Mouse (Mus musculus): ENCODE measurements around the gene AI661453. TPM values are rescaled to one million over a fixed set of nuclear protein-coding genes. Genes with fewer than 3 reads are reported as not detected.

Gene AI661453
- total and polyA plus RNA-seq, 2 experiments from 2014 or later: 0.05 to 0.22 TPM

- Histone ChIP-seq H3K4me2 (ENCODE audit: low read depth) (no peak overlapping the region), H3K4me3 (ENCODE audit: low read depth, low read length) (no peak overlapping the region), H3K9ac (no peak overlapping the region), H3K27me3 (ENCODE audit: insufficient read depth, low read length) (no peaks in the 10 kb centered on the region), H3K36me3 (ENCODE audit: insufficient read depth) (no peaks in the 10 kb centered on the region), H3K9me3 (ENCODE audit: low read length) (no peaks in the 10 kb centered on the region), H3K4me1 (ENCODE audit: insufficient read depth) (no peaks in the 10 kb centered on the region), H3K27ac (ENCODE audit: low read depth, low read length) (no peak overlapping the region)
- no peak for TF ChIP-seq CTCF (IDR thresholded peaks at IDR 0.05; ENCODE audit: low read depth)
- DNase-seq: no peak
- 84% methylated on average over 3 of the region's 3 CpGs for WGBS
- no peak for ATAC-seq
Observed at GRCm38 (mm10) chr17:47459341-47459919, 23.0 kb downstream of the AI661453 start.

DNA sequence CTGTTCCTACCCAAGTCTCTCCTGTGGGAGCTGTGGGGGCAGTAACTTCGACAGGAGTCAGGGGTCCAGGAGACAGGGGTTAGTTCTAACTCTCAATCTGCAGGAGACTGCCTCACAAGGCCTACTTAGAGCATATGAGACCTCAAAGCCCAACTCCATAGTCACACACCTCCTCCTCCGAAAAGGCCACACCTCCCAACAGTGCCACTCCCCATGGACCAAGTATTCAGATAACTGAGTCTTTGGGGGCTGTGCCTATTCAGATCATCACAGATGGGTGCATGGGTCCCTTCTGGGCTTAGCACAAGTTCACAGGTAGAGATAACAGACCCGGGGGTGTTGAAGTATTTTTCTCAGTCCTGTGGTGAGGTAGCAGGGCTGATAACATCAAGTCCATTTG, 25.3 kb downstream of the AI661453 start:
- no peak overlapping the region for H3K27ac ChIP-seq (ENCODE audit: low read depth, low read length)
- ATAC-seq (no peak), DNase-seq (no peak)
- no peaks in the 10 kb centered on the region for H3K36me3 ChIP-seq (ENCODE audit: insufficient read depth)
- no peak overlapping the region for H3K9ac ChIP-seq
- no peak overlapping the region for H3K4me3 ChIP-seq (ENCODE audit: low read depth, low read length)
- no peak for TF ChIP-seq CTCF (IDR thresholded peaks at IDR 0.05; ENCODE audit: low read depth)
- H3K9me3 ChIP-seq (ENCODE audit: low read length): no peaks in the 10 kb centered on the region
- WGBS: 76% methylated on average over 3 of the region's 3 CpGs
- H3K4me1 ChIP-seq (ENCODE audit: insufficient read depth): no peaks in the 10 kb centered on the region
- H3K4me2 ChIP-seq (ENCODE audit: low read depth): no peak overlapping the region
- no peaks in the 10 kb centered on the region for H3K27me3 ChIP-seq (ENCODE audit: insufficient read depth, low read length)

GRCm38 (mm10) chr17:47462209-47462608, 25.8 kb downstream of the AI661453 start:
- Histone ChIP-seq H3K9ac (no peak overlapping the region), H3K4me3 (ENCODE audit: low read depth, low read length) (no peak overlapping the region), H3K4me2 (ENCODE audit: low read depth) (no peak overlapping the region), H3K27ac (ENCODE audit: low read depth, low read length) (no peak overlapping the region), H3K36me3 (ENCODE audit: insufficient read depth) (no peaks in the 10 kb centered on the region), H3K9me3 (ENCODE audit: low read length) (no peaks in the 10 kb centered on the region), H3K27me3 (ENCODE audit: insufficient read depth, low read length) (peaks cover under 1% of the 10 kb centered on the region; the same call in 1 of the 2 replicates), H3K4me1 (ENCODE audit: insufficient read depth) (no peaks in the 10 kb centered on the region)
- no peak for TF ChIP-seq CTCF (IDR thresholded peaks at IDR 0.05; ENCODE audit: low read depth)
- DNase-seq (no peak), ATAC-seq (no peak)
- 81% methylated on average over 7 of the region's 7 CpGs for WGBS

DNA sequence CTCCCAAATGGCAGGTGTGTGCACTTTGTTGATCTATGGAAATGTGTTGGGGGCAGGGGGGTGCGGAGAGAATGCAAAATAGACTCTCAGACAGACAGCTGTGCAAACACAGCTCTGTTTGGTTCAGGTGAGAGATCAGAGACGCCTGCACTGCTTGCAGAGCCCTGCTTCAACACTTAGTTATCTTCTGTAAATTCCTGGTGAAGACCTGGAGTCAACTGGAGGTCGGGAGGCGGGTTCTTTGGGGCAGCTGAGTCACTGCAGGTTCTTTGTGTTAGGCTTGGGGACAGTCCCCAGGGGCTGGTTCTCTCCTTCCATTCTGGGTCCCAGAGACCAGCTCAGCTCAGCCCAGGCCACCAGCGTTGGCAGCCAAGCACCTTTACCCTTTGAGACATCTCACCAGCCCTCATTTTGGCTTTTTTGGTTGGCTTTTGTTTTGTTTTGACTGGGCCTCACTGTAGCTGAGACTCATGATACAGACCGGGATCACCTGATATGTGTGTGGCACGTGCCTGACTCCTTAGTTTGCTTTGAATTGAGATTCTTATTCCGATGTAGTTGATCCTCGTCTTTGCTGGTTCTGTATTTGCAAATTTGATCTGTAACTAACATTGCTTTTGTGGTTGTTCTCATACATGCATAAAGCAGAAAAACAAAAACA, 26.4 kb downstream of the AI661453 start:
- ATAC-seq: no peak
- no peak for TF ChIP-seq CTCF (IDR thresholded peaks at IDR 0.05; ENCODE audit: low read depth)
- Histone ChIP-seq H3K9me3 (ENCODE audit: low read length) (no peaks in the 10 kb centered on the region), H3K9ac (no peak overlapping the region), H3K4me1 (ENCODE audit: insufficient read depth) (no peaks in the 10 kb centered on the region), H3K36me3 (ENCODE audit: insufficient read depth) (no peaks in the 10 kb centered on the region), H3K4me3 (ENCODE audit: low read depth, low read length) (no peak overlapping the region), H3K27ac (ENCODE audit: low read depth, low read length) (no peak overlapping the region), H3K27me3 (ENCODE audit: insufficient read depth, low read length) (peaks cover 3% of the 10 kb centered on the region; the same call in 1 of the 2 replicates), H3K4me2 (ENCODE audit: low read depth) (no peak overlapping the region)
- no peak for DNase-seq
- 65% methylated on average over 9 of the region's 9 CpGs for WGBS

- DNase-seq (no peak), ATAC-seq (no peak)
- no peaks in the 10 kb centered on the region for H3K9me3 ChIP-seq (ENCODE audit: low read length)
- H3K4me3 ChIP-seq (ENCODE audit: low read depth, low read length): no peak overlapping the region
- H3K9ac ChIP-seq: no peak overlapping the region
- H3K27me3 ChIP-seq (ENCODE audit: insufficient read depth, low read length): peaks cover 11% of the 10 kb centered on the region
- 51% methylated on average over 12 of the region's 12 CpGs for WGBS
- H3K27ac ChIP-seq (ENCODE audit: low read depth, low read length): no peak overlapping the region
- no peak for TF ChIP-seq CTCF (IDR thresholded peaks at IDR 0.05; ENCODE audit: low read depth)
- H3K36me3 ChIP-seq (ENCODE audit: insufficient read depth): no peaks in the 10 kb centered on the region
- H3K4me2 ChIP-seq (ENCODE audit: low read depth): no peak overlapping the region
- no peaks in the 10 kb centered on the region for H3K4me1 ChIP-seq (ENCODE audit: insufficient read depth)
Observed at GRCm38 (mm10) chr17:47464248-47464965, 28.0 kb downstream of the AI661453 start.

- no peak overlapping the region for H3K4me3 ChIP-seq (ENCODE audit: low read depth, low read length)
- no peak overlapping the region for H3K4me2 ChIP-seq (ENCODE audit: low read depth)
- no peak for TF ChIP-seq CTCF (IDR thresholded peaks at IDR 0.05; ENCODE audit: low read depth)
- DNase-seq (no peak), ATAC-seq (no peak)
- no peaks in the 10 kb centered on the region for H3K9me3 ChIP-seq (ENCODE audit: low read length)
- no peak overlapping the region for H3K9ac ChIP-seq
- no peak overlapping the region for H3K27ac ChIP-seq (ENCODE audit: low read depth, low read length)
- H3K36me3 ChIP-seq (ENCODE audit: insufficient read depth): no peaks in the 10 kb centered on the region
- 78% methylated on average over 11 of the region's 11 CpGs for WGBS
- no peaks in the 10 kb centered on the region for H3K4me1 ChIP-seq (ENCODE audit: insufficient read depth)
- H3K27me3 ChIP-seq (ENCODE audit: insufficient read depth, low read length): peaks cover 11% of the 10 kb centered on the region
Observed at GRCm38 (mm10) chr17:47465016-47465415, 28.6 kb downstream of the AI661453 start.

GRCm38 (mm10) chr17:47466284-47466683, 29.9 kb downstream of the AI661453 start:
- 49% methylated on average over 9 of the region's 9 CpGs for WGBS
- TF ChIP-seq CTCF (IDR thresholded peaks at IDR 0.05; ENCODE audit: low read depth): no peak
- Histone ChIP-seq H3K4me1 (ENCODE audit: insufficient read depth) (no peaks in the 10 kb centered on the region), H3K9ac (no peak overlapping the region), H3K4me3 (ENCODE audit: low read depth, low read length) (no peak overlapping the region), H3K27ac (ENCODE audit: low read depth, low read length) (no peak overlapping the region), H3K27me3 (ENCODE audit: insufficient read depth, low read length) (peaks cover 11% of the 10 kb centered on the region), H3K4me2 (ENCODE audit: low read depth) (no peak overlapping the region), H3K9me3 (ENCODE audit: low read length) (no peaks in the 10 kb centered on the region), H3K36me3 (ENCODE audit: insufficient read depth) (no peaks in the 10 kb centered on the region)
- DNase-seq: no peak
- no peak for ATAC-seq
